Mouse (Mus musculus): Measurements from ENCODE around the gene Cers6. TPM values are rescaled to one million over a fixed set of nuclear protein-coding genes. Genes with fewer than 3 reads are reported as not detected.

Gene Cers6
- total RNA-seq, 2 experiments from 2014 or later: 91.3 to 95.4 TPM

- DNase-seq (ENCODE audit: low spot score in 2 of 2): no peak
Measured at GRCm38 (mm10) chr2:68879071-68879651, 17.9 kb downstream of the Cers6 start.

GRCm38 (mm10) chr2:68884573-68884972 is 23.3 kb downstream of the Cers6 start:
- peak; percentile 35 to 67 for DNase-seq (ENCODE audit: low spot score in 2 of 2)

- no peak for DNase-seq (ENCODE audit: low spot score in 2 of 2)
Measured at GRCm38 (mm10) chr2:68885206-68885605, 24.0 kb downstream of the Cers6 start.

GRCm38 (mm10) chr2:68885766-68886496 is 24.7 kb downstream of the Cers6 start:
- no peak for DNase-seq (ENCODE audit: low spot score in 2 of 2)

GRCm38 (mm10) chr2:68886661-68887060 is 25.4 kb downstream of the Cers6 start:
- no peak for DNase-seq (ENCODE audit: low spot score in 2 of 2)

- no peak for DNase-seq (ENCODE audit: low spot score in 2 of 2)
Measured at GRCm38 (mm10) chr2:68888094-68888705, 27.0 kb downstream of the Cers6 start.

- no peak for DNase-seq (ENCODE audit: low spot score in 2 of 2)
Measured at GRCm38 (mm10) chr2:68889661-68890170, 28.5 kb downstream of the Cers6 start.

- DNase-seq (ENCODE audit: low spot score in 2 of 2): no peak
Measured at GRCm38 (mm10) chr2:68892476-68892875, 31.2 kb downstream of the Cers6 start.

- DNase-seq (ENCODE audit: low spot score in 2 of 2): no peak
Measured at GRCm38 (mm10) chr2:68895044-68895764, 34.0 kb downstream of the Cers6 start.

- peak; percentile 32 to 72 for DNase-seq (ENCODE audit: low spot score in 2 of 2)
Measured at GRCm38 (mm10) chr2:68896196-68896595, 35.0 kb downstream of the Cers6 start.

GRCm38 (mm10) chr2:68899770-68900521 is 38.7 kb downstream of the Cers6 start:
- no peak for DNase-seq (ENCODE audit: low spot score in 2 of 2)

GRCm38 (mm10) chr2:68900640-68901378 is 39.6 kb downstream of the Cers6 start:
- no peak for DNase-seq (ENCODE audit: low spot score in 2 of 2)

GRCm38 (mm10) chr2:68901708-68902107 is 40.5 kb downstream of the Cers6 start:
- no peak for DNase-seq (ENCODE audit: low spot score in 2 of 2)

GRCm38 (mm10) chr2:68902546-68902945 is 41.3 kb downstream of the Cers6 start:
- no peak for DNase-seq (ENCODE audit: low spot score in 2 of 2)

GRCm38 (mm10) chr2:68906921-68907320 is 45.7 kb downstream of the Cers6 start:
- DNase-seq (ENCODE audit: low spot score in 2 of 2): no peak

- DNase-seq (ENCODE audit: low spot score in 2 of 2): peak in 1 of 2 experiments; percentile 22
Measured at GRCm38 (mm10) chr2:68907721-68908463, 46.7 kb downstream of the Cers6 start.

- no peak for DNase-seq (ENCODE audit: low spot score in 2 of 2)
Measured at GRCm38 (mm10) chr2:68910727-68911126, 49.5 kb downstream of the Cers6 start.

GRCm38 (mm10) chr2:68911587-68912483 is 50.6 kb downstream of the Cers6 start:
- peak in 1 of 2 experiments; percentile 67 for DNase-seq (ENCODE audit: low spot score in 2 of 2)
